8 mouse cellular contexts compared by ENCODE assay signal in the genomic region with DNA sequence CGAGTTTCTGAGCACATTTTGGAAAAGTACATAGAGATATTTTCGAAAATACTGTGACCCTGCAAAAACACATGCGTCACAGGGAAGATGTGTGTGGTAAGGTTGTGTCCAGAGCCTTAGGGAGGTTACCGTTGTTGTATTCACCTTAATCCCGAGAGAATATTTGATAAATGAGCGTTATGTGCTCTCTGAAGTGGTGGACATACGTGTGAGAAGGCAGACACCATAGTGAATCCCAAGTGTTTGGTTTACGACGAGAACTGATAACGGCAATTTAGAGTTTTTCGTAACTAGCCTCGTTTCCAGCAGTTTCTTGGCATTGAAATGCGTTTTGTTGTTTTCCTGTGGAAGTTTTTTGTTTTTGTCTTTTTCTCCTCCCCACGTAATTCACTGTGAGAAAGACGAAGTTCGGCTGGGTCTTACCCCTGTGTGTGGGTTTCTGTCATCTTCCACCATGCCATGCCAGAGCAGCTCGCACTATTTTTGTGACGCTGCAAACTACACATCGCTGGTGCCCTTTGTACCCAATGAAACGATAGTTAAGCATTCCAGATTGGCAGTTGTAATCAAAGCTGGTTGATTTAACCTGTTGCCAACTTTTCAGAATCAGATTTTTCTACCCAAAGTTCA. TPM values are rescaled to one million over a fixed set of nuclear protein-coding genes. Genes with fewer than 3 reads are reported as not detected.
A peak's percentile ranks its signal among the peaks of the same experiment; 100 is the strongest.
DNase-seq lines count a peak whose midpoint lies in the region; ATAC-seq and TF ChIP-seq lines count a peak whose summit lies in the region.

No protein-coding gene starts in this region.

- H3K36me3 ChIP-seq in heart, embryonic 11.5 days (ENCODE audit: control insufficient read depth, insufficient read depth, low read length), result peaks cover 14% of the 10 kb centered on the region
- peaks cover 8% of the 10 kb centered on the region for H3K36me3 ChIP-seq in kidney, postnatal 0 days (ENCODE audit: insufficient read depth, low read length)
- H3K36me3 ChIP-seq in midbrain, postnatal 0 days (ENCODE audit: insufficient read depth, low read length), result peaks cover 11% of the 10 kb centered on the region; the same call in 1 of the 2 replicates

- H3K4me2 ChIP-seq in heart, embryonic 11.5 days, result peak overlapping the region; percentile 84
- H3K4me2 ChIP-seq in kidney, postnatal 0 days (ENCODE audit: low read length), result peak overlapping the region; percentile 84
- peak overlapping the region; percentile 59 for H3K4me2 ChIP-seq in midbrain, postnatal 0 days (ENCODE audit: low read depth, low read length, poor library complexity, severe bottlenecking)

- 4% methylated on average over 20 of the region's 20 CpGs for WGBS in heart, embryonic 11.5 days (ENCODE audit: insufficient replicate concordance)
- 1% methylated on average over 20 of the region's 20 CpGs for WGBS in kidney, postnatal 0 days
- 4% methylated on average over 20 of the region's 20 CpGs for WGBS in midbrain, postnatal 0 days

- no peaks in the 10 kb centered on the region for H3K27me3 ChIP-seq in heart, embryonic 11.5 days (ENCODE audit: control insufficient read depth, insufficient read depth, low read length)
- no peaks in the 10 kb centered on the region for H3K27me3 ChIP-seq in kidney, postnatal 0 days (ENCODE audit: insufficient read depth, low read length)
- no peaks in the 10 kb centered on the region for H3K27me3 ChIP-seq in midbrain, postnatal 0 days (ENCODE audit: insufficient read depth, low read length)

- no peak for DNase-seq in heart, adult 9 months (ENCODE audit: low spot score in 2 of 2)
- DNase-seq in CD8-positive naive resting alpha-beta T cell, adult 2 months (ENCODE audit: low read depth in 2 of 2, low spot score in 2 of 2), result peak; percentile 8 to 30
- DNase-seq in kidney, postnatal 0 days (ENCODE audit: low spot score), result peak; percentile 29
- DNase-seq in midbrain, postnatal 0 days (ENCODE audit: low spot score), result peak; percentile 21
- no peak for DNase-seq in right cerebral cortex, postnatal 36 days (ENCODE audit: low spot score in 2 of 2)
- no peak for DNase-seq in layer of hippocampus, adult 11-12 months (ENCODE audit: low spot score)

- no peaks in the 10 kb centered on the region for H3K9me3 ChIP-seq in heart, embryonic 11.5 days (replicated peaks; ENCODE audit: control insufficient read depth, low read length)
- H3K9me3 ChIP-seq in kidney, postnatal 0 days (replicated peaks; ENCODE audit: low read length), result no peaks in the 10 kb centered on the region
- no peaks in the 10 kb centered on the region for H3K9me3 ChIP-seq in midbrain, postnatal 0 days (ENCODE audit: low read length)

- no peak for TF ChIP-seq CTCF in kidney, postnatal 0 days (IDR thresholded peaks at IDR 0.05; ENCODE audit: low read depth)
- no peak for TF ChIP-seq CTCF in midbrain, postnatal 0 days (IDR thresholded peaks at IDR 0.05)

- no peak for ATAC-seq in heart, embryonic 11.5 days (replicated peaks; ENCODE audit: insufficient number of reproducible peaks, low FRiP score, low TSS enrichment)
- peak; percentile 47 for ATAC-seq in erythroblast, adult 5-6 weeks (replicated peaks; ENCODE audit: low FRiP score, poor library complexity, severe bottlenecking)
- no peak for ATAC-seq in kidney, postnatal 0 days (replicated peaks; ENCODE audit: low FRiP score, low read depth)
- no peak for ATAC-seq in midbrain, postnatal 0 days (ENCODE audit: low FRiP score)

- peak overlapping the region; percentile 95 for H3K27ac ChIP-seq in heart, embryonic 11.5 days (ENCODE audit: low read depth, low read length)
- H3K27ac ChIP-seq in kidney, postnatal 0 days, result peak overlapping the region; percentile 89
- peak overlapping the region; percentile 87 for H3K27ac ChIP-seq in midbrain, postnatal 0 days (ENCODE audit: low read depth, low read length)

- peak overlapping the region; percentile 91 for H3K4me3 ChIP-seq in heart, embryonic 11.5 days (ENCODE audit: low read depth, low read length)
- peak overlapping the region; percentile 93 for H3K4me3 ChIP-seq in kidney, postnatal 0 days (replicated peaks; ENCODE audit: low read depth, low read length)
- H3K4me3 ChIP-seq in midbrain, postnatal 0 days (ENCODE audit: low read depth, low read length), result peak overlapping the region; percentile 95

- H3K9ac ChIP-seq in heart, embryonic 11.5 days (ENCODE audit: low read depth, low read length), result peak overlapping the region; percentile 90
- peak overlapping the region; percentile 94 for H3K9ac ChIP-seq in kidney, postnatal 0 days (ENCODE audit: low read depth, low read length)
- H3K9ac ChIP-seq in midbrain, postnatal 0 days (replicated peaks; ENCODE audit: low read length, poor library complexity, severe bottlenecking), result peak overlapping the region; percentile 94

- H3K4me1 ChIP-seq in heart, embryonic 11.5 days (ENCODE audit: control insufficient read depth, insufficient read depth, low read length), result peaks cover 6% of the 10 kb centered on the region
- H3K4me1 ChIP-seq in kidney, postnatal 0 days (replicated peaks; ENCODE audit: insufficient read depth, low read length), result peaks cover 11% of the 10 kb centered on the region; the same call in 1 of the 2 replicates
- H3K4me1 ChIP-seq in midbrain, postnatal 0 days (ENCODE audit: insufficient read depth, low read length), result peaks cover 8% of the 10 kb centered on the region; the same call in 1 of the 2 replicates

RNA-seq across cellular contexts. Expression of a gene that starts 1.0 kb away (rescaled TPM):
- 1,124 and 1,155 TPM in 2 replicates for polyA plus RNA-seq in heart, embryonic 11.5 days (2014; fragmentation: Nextera tagmentation; extraction: Ambion mirVana)
- total RNA-seq in erythroblast, adult 5-6 weeks (2015; ENCODE audit: low replicate concordance), result 182 and 255 TPM in 2 replicates
- 152 and 196 TPM in 2 replicates for total RNA-seq in erythroblast, adult 5-6 weeks (2017; ENCODE audit: low replicate concordance)
- polyA plus RNA-seq in kidney, postnatal 0 days (2015; fragmentation: Nextera tagmentation; extraction: Ambion mirVana), result 1,212 and 1,309 TPM in 2 replicates
- total RNA-seq in midbrain, postnatal 0 days (2014; rRNA removed), result 175 and 183 TPM in 2 replicates
- 1,236 and 1,259 TPM in 2 replicates for polyA plus RNA-seq in midbrain, postnatal 0 days (2015; fragmentation: Nextera tagmentation; extraction: Ambion mirVana)

Comparison
In these comparisons a context has a peak if more than half of its experiments do, and no peak if none do; other contexts are left out.
1. DNase-seq: peak in CD8-positive naive resting alpha-beta T cell, adult 2 months (2 of 2), kidney, postnatal 0 days (single experiment) and midbrain, postnatal 0 days (single experiment); none in heart, adult 9 months (0 of 2), right cerebral cortex, postnatal 36 days (0 of 2) and layer of hippocampus, adult 11-12 months (single experiment).
2. Peak in every context shown above with its lines, with median percentiles within 50 percentile points of each other: H3K27ac ChIP-seq, H3K4me2 ChIP-seq, H3K4me3 ChIP-seq and H3K9ac ChIP-seq.